Mouse (Mus musculus) midbrain, embryonic 12.5 days (tissue): ENCODE data around the gene Cage1. TPM values are rescaled to one million over a fixed set of nuclear protein-coding genes. Genes with fewer than 3 reads are reported as not detected.

Source experiments
- ATAC-seq: fragments of 200-750 bp; cut with Nextera tagmentation; 2 replicates; pipeline ENCODE4 v1.8.0; 2017; ENCODE audit warnings: low read depth, moderate TSS enrichment, moderate library complexity; ENCODE audit not compliant: low FRiP score
- H3K27ac ChIP-seq: fragments of 300-500 bp; sonication (generic); replicated peaks from 2 replicates; pipeline ENCODE4 v1.5.1; 2016; ENCODE audit warnings: mild to moderate bottlenecking
- H3K27me3 ChIP-seq: fragments of 300-500 bp; sonication (generic); 2 replicates; pipeline ENCODE4 v1.6.1; 2016; ENCODE audit warnings: mild to moderate bottlenecking
- H3K36me3 ChIP-seq: fragments of 300-500 bp; sonication (generic); 2 replicates; pipeline ENCODE4 v1.6.1; 2016
- H3K4me1 ChIP-seq: fragments of 300-500 bp; sonication (generic); 2 replicates; pipeline ENCODE4 v1.6.1; 2016
- H3K4me2 ChIP-seq: fragments of 300-500 bp; sonication (generic); replicated peaks from 2 replicates; pipeline ENCODE4 v1.6.1; 2016; ENCODE audit warnings: mild to moderate bottlenecking, moderate library complexity
- H3K4me3 ChIP-seq: fragments of 300-500 bp; sonication (generic); 2 replicates; pipeline ENCODE4 v1.5.1; 2016; ENCODE audit warnings: mild to moderate bottlenecking
- H3K9ac ChIP-seq: fragments of 300-500 bp; sonication (generic); replicated peaks from 2 replicates; pipeline ENCODE4 v1.6.1; 2016; ENCODE audit warnings: mild to moderate bottlenecking, moderate library complexity
- H3K9me3 ChIP-seq: fragments of 300-500 bp; sonication (generic); 2 replicates; pipeline ENCODE4 v1.6.1; 2016; ENCODE audit warnings: mild to moderate bottlenecking
- WGBS: fragments of 180-500 bp; shearing (Covaris S2); methylation state at CpG from one replicate; pipeline ENCODE4 v1.1.7; 2016; 5-methylcytosine and 5-hydroxymethylcytosine counted together
- microRNA-seq: library from miRNA; unstranded; fragments of <30 nt; microRNA quantifications from one replicate; pipeline ENCODE4, GENCODE M21; 2017
- polyA plus RNA-seq: library from polyadenylated mRNA; unstranded; fragments of >200 nt; fragmentation: Nextera tagmentation; extraction: Ambion mirVana; gene quantifications from 2 replicates; pipeline ENCODE4 v1.2.1, GENCODE M21; 2016

Cage1 gene
- polyA plus RNA-seq, 1 experiment from 2014 or later, result 1.9 TPM

DNA sequence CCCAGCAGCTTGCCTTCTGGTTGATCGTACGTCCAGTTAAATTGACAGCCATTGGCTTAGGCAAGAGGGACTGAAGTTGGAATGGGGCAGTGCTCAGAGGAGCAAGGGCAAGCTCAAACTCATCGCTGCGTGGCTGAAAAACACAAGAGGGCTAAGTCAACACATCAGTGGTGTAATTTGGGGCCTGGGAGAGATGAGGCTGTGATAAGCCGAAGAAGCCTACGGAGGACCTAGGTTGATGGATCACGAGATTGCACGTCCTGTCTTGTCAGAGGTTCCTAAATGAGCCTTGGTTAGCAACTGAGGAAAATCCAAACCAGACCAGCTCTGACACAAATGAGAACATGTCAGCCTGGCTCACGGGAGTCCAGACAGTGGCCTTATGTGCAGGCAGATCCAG is 74.3 kb downstream of the Cage1 start:
- peaks cover 26% of the 10 kb centered on the region for H3K27me3 ChIP-seq
- ATAC-seq, result no peak
- no peaks in the 10 kb centered on the region for H3K36me3 ChIP-seq
- H3K9me3 ChIP-seq, result no peaks in the 10 kb centered on the region
- 91% methylated on average over 9 of the region's 9 CpGs for WGBS
- no peak overlapping the region for H3K9ac ChIP-seq
- no peak overlapping the region for H3K4me2 ChIP-seq
- no peak overlapping the region for H3K4me3 ChIP-seq
- no peak overlapping the region for H3K27ac ChIP-seq
- peaks cover 21% of the 10 kb centered on the region for H3K4me1 ChIP-seq

DNA sequence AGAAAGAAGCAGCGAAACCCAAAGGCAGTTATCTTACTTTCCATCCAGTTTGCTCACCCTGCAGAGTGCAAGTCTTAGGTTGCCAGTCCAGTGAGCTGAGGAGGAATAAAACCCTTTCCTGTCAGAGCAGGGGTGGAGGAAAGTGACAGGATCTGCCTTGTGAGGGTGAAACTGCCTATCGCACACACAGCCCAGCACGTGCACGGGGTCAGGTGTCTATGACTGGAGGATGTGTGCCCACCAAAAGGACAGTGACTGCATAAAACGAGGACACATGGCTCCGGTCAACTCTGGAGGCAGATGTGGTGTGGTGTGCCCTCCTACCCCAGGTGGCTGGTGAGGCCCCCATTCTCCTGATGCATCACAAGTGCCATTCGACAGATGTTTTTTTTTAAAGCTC is 76.9 kb downstream of the Cage1 start:
- no peaks in the 10 kb centered on the region for H3K36me3 ChIP-seq
- 86% methylated on average over 7 of the region's 7 CpGs for WGBS
- no peaks in the 10 kb centered on the region for H3K9me3 ChIP-seq
- H3K4me2 ChIP-seq, result no peak overlapping the region
- no peak overlapping the region for H3K27ac ChIP-seq
- peaks cover 12% of the 10 kb centered on the region for H3K4me1 ChIP-seq
- H3K4me3 ChIP-seq, result no peak overlapping the region
- H3K9ac ChIP-seq, result no peak overlapping the region
- no peak for ATAC-seq
- H3K27me3 ChIP-seq, result peaks cover 18% of the 10 kb centered on the region

DNA sequence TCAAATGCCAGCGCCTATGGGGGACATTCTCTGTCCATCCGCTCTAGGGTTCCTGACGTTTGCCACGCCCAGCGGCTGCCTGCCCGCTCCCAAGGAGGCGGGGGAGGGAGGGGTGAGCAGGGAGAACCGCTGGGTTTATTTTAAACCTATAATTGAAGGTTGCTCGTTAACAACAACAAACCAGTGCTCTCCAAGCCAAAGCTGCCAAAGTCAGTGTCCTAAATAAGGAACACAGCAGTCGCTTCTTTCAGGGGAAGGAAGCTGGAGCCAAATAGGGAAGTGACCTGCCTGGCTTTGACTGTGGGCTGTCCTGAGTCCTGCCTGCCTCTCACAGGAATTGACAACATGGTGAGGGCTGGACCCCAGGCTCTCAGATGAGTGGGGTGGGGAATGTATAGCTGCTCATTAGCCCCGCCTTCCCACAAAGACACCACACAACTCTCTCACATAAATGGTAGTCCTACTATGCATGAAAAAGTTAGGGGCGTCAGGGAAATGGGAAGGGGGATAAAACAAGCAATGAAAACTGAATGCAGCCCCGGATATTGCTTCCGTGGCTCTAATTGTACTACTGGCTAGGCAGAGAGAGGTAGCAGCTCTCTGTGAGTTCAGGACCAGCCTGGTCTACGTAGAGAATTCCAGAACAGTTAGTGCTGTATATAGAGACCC is 77.5 kb downstream of the Cage1 start:
- WGBS, result 77% methylated on average over 15 of the region's 15 CpGs

DNA sequence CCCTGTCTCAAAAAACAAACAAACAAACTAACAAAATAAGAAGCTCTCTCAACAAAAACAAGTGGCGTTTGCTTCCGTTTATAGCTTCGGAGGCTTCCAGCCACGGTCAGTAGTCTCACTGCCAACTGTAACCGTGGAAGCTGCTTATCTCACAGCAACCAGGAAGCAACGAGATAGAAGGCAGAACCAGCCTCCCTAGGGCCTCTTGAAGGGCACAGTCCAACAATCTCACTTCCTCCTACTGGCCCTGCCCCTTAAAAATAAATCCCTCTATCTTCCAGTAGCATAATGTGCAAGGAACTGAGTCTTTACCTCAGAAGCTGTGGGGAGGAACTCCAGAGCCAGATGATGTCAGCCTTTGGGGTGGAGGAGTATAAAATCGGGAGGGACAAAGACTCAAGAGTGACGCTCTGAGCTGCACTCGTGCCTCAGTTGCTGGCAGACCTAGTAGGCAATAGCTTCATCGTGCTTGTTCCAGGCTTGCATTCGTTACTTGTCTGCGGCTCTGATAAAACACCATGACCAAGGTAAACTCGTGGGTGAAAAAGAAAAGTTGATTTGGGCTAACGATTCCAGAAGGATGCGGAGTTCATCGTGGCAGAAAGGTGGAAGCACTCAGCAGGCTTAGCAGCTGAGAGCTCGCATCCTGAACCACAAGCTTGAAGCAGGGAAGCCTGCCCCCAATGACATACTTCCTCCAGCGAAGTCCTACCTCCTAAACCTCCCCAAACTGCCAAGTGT is 78.2 kb downstream of the Cage1 start:
- Histone ChIP-seq H3K4me1 (peaks cover 2% of the 10 kb centered on the region), H3K27ac (no peak overlapping the region), H3K4me2 (no peak overlapping the region), H3K4me3 (no peak overlapping the region), H3K9me3 (no peaks in the 10 kb centered on the region), H3K27me3 (peaks cover 5% of the 10 kb centered on the region; the same call in 1 of the 2 replicates), H3K9ac (no peak overlapping the region), H3K36me3 (no peaks in the 10 kb centered on the region)
- ATAC-seq, result no peak
- WGBS, result 91% methylated on average over 18 of the region's 18 CpGs

More for the DNA sequence above, 77.5 kb downstream of the Cage1 start:
- Histone ChIP-seq H3K36me3 (no peaks in the 10 kb centered on the region), H3K27me3 (peaks cover 12% of the 10 kb centered on the region), H3K27ac (no peak overlapping the region), H3K9me3 (no peaks in the 10 kb centered on the region), H3K4me1 (peaks cover 9% of the 10 kb centered on the region), H3K4me3 (no peak overlapping the region), H3K4me2 (no peak overlapping the region), H3K9ac (no peak overlapping the region)
- no peak for ATAC-seq

Small RNA genes lying within 50 kb of the gene (microRNA-seq; reads per million reads assigned to microRNA genes)
- not detected for gene Gm27387

Other genes with a start within 250 kb of the Cage1 start
- gene Ssr1, start 42.9 kb downstream of the Cage1 start, polyA plus RNA-seq, result 97.9 and 101 TPM in 2 replicates
- gene Riok1, start 74 bp downstream of the Cage1 start, polyA plus RNA-seq, result 59.3 and 63.2 TPM in 2 replicates
- gene Dsp, start 114.2 kb upstream of the Cage1 start, polyA plus RNA-seq, result 0.51 and 0.66 TPM in 2 replicates
- 34.8 and 37.6 TPM in 2 replicates for gene Snrnp48, start 167.9 kb upstream of the Cage1 start, polyA plus RNA-seq